In genomic region chr10:21295759-21296621, GRCm38 (mm10) we compare ENCODE assay signal across 8 mouse cellular contexts. TPM values are rescaled to one million over a fixed set of nuclear protein-coding genes. Genes with fewer than 3 reads are reported as not detected.
DNase-seq lines count a peak whose midpoint lies in the region; ATAC-seq lines count a peak whose summit lies in the region.

Gene Hbs1l (plus strand): TSS chr10:21295979.

- H3K4me3 ChIP-seq in brown adipose tissue, adult 24 weeks (ENCODE audit: insufficient read depth, low read depth, low read length), result peak within 1 kb of the TSS; percentile 99
- H3K4me3 ChIP-seq in heart, embryonic 13.5 days, result peak within 1 kb of the TSS; percentile 93
- H3K4me3 ChIP-seq in liver, embryonic 12.5 days, result peak within 1 kb of the TSS; percentile 95
- peak within 1 kb of the TSS; percentile 97 for H3K4me3 ChIP-seq in stomach, embryonic 15.5 days (replicated peaks)

- DNase-seq in CD4-positive, CD25-positive, alpha-beta regulatory T cell, adult 2 months (ENCODE audit: low read depth, low spot score), result peak; percentile 99
- DNase-seq in fat pad, adult 2 months (ENCODE audit: extremely low read depth, low read depth, low spot score), result peak; percentile 46
- DNase-seq in kidney, postnatal 10 days, result peak; percentile 96
- peak; percentile 85 to 92 for DNase-seq in natural killer cell, adult 2 months (ENCODE audit: low spot score in 2 of 2)

- H3K27ac ChIP-seq in brown adipose tissue, adult 24 weeks (replicated peaks; ENCODE audit: low read depth, low read length), result no peak within 1 kb of the TSS
- peak within 1 kb of the TSS; percentile 68 for H3K27ac ChIP-seq in heart, embryonic 13.5 days (replicated peaks)
- peak within 1 kb of the TSS; percentile 81 for H3K27ac ChIP-seq in liver, embryonic 12.5 days
- peak within 1 kb of the TSS; percentile 80 for H3K27ac ChIP-seq in stomach, embryonic 15.5 days

- peaks cover 2% of the 10 kb centered on the region; the same call in 1 of the 2 replicates for H3K4me1 ChIP-seq in brown adipose tissue, adult 24 weeks (ENCODE audit: control insufficient read depth, insufficient read depth, insufficient read length, low read length)
- peaks cover 17% of the 10 kb centered on the region for H3K4me1 ChIP-seq in heart, embryonic 13.5 days
- peaks cover 25% of the 10 kb centered on the region for H3K4me1 ChIP-seq in liver, embryonic 12.5 days
- H3K4me1 ChIP-seq in stomach, embryonic 15.5 days, result peaks cover 12% of the 10 kb centered on the region

- no peaks in the 10 kb centered on the region for H3K9me3 ChIP-seq in heart, embryonic 13.5 days
- no peaks in the 10 kb centered on the region for H3K9me3 ChIP-seq in liver, embryonic 12.5 days (replicated peaks)
- H3K9me3 ChIP-seq in stomach, embryonic 15.5 days, result no peaks in the 10 kb centered on the region

- peak within 1 kb of the TSS; percentile 96 for H3K9ac ChIP-seq in heart, embryonic 13.5 days
- H3K9ac ChIP-seq in liver, embryonic 12.5 days, result peak within 1 kb of the TSS; percentile 90
- peak within 1 kb of the TSS; percentile 91 for H3K9ac ChIP-seq in stomach, embryonic 15.5 days

- peak; percentile 97 for ATAC-seq in heart, embryonic 13.5 days (ENCODE audit: extremely low read depth, insufficient number of reproducible peaks, low FRiP score, low TSS enrichment)
- peak; percentile 98 for ATAC-seq in liver, embryonic 12.5 days
- peak; percentile 98 for ATAC-seq in stomach, embryonic 15.5 days (ENCODE audit: insufficient read depth, low FRiP score, low read depth)

- WGBS in heart, embryonic 13.5 days, result under 1% methylated on average over 75 of the region's 81 CpGs
- WGBS in liver, embryonic 12.5 days (ENCODE audit: insufficient replicate concordance), result under 1% methylated on average over 81 of the region's 81 CpGs
- under 1% methylated on average over 80 of the region's 81 CpGs for WGBS in stomach, embryonic 15.5 days

- H3K4me2 ChIP-seq in heart, embryonic 13.5 days, result peak within 1 kb of the TSS; percentile 83
- H3K4me2 ChIP-seq in liver, embryonic 12.5 days, result peak within 1 kb of the TSS; percentile 77
- peak within 1 kb of the TSS; percentile 66 for H3K4me2 ChIP-seq in stomach, embryonic 15.5 days

- H3K36me3 ChIP-seq in heart, embryonic 13.5 days, result peaks cover 24% of the 10 kb centered on the region
- peaks cover 31% of the 10 kb centered on the region for H3K36me3 ChIP-seq in liver, embryonic 12.5 days
- H3K36me3 ChIP-seq in stomach, embryonic 15.5 days, result peaks cover 3% of the 10 kb centered on the region; the same call in 1 of the 2 replicates

- H3K27me3 ChIP-seq in heart, embryonic 13.5 days (replicated peaks), result no peaks in the 10 kb centered on the region
- H3K27me3 ChIP-seq in liver, embryonic 12.5 days (replicated peaks), result no peaks in the 10 kb centered on the region
- no peaks in the 10 kb centered on the region for H3K27me3 ChIP-seq in stomach, embryonic 15.5 days (replicated peaks)

RNA-seq across cellular contexts. Expression of gene Hbs1l, which starts in this region (rescaled TPM):
- 27.3 and 32.6 TPM in 2 replicates for polyA plus RNA-seq in brown adipose tissue, adult 24 weeks (2012; ENCODE audit: insufficient read depth, insufficient read length, missing spikeins)
- 61.9 and 67.2 TPM in 2 replicates for polyA plus RNA-seq in heart, embryonic 13.5 days (2015; fragmentation: Nextera tagmentation; extraction: Ambion mirVana)
- polyA plus RNA-seq in liver, embryonic 12.5 days (2016; fragmentation: Nextera tagmentation; extraction: Ambion mirVana), result 89.2 and 89.3 TPM in 2 replicates
- 75.4 and 88.1 TPM in 2 replicates for polyA plus RNA-seq in stomach, embryonic 15.5 days (2015; fragmentation: Nextera tagmentation; extraction: Ambion mirVana)

Comparison
In these comparisons a context has a peak if more than half of its experiments do, and no peak if none do; other contexts are left out.
1. DNase-seq: peak in every context shown above with its lines; median percentile 99 in CD4-positive, CD25-positive, alpha-beta regulatory T cell, adult 2 months; 96 in kidney, postnatal 10 days; 88 in natural killer cell, adult 2 months; 46 in fat pad, adult 2 months.